Mouse (Mus musculus) stomach, embryonic 14.5 days (tissue): ENCODE data around the gene Stub1. TPM values are rescaled to one million over a fixed set of nuclear protein-coding genes. Genes with fewer than 3 reads are reported as not detected.
"Not testable (repeated sequence)": the region's sequence is repeated elsewhere in the genome, so short reads cannot be mapped to it uniquely, and the experiment has no call there.

ENCODE experiments used
- ATAC-seq: fragments of 200-750 bp; cut with Nextera tagmentation; 2 replicates; pipeline ENCODE4 v1.8.0; 2017; ENCODE audit warnings: low read depth, moderate TSS enrichment; ENCODE audit not compliant: insufficient number of reproducible peaks, insufficient read depth, low FRiP score
- H3K27ac ChIP-seq: fragments of 300-500 bp; sonication (generic); 2 replicates; pipeline ENCODE4 v1.5.1; 2014; ENCODE audit warnings: mild to moderate bottlenecking, low read length, moderate library complexity, mixed read lengths
- H3K27me3 ChIP-seq: fragments of 300-500 bp; sonication (generic); 2 replicates; pipeline ENCODE4 v1.6.1; 2014; ENCODE audit warnings: low read length, control low read depth, mixed read lengths; ENCODE audit not compliant: control insufficient read depth, insufficient read depth
- H3K36me3 ChIP-seq: fragments of 300-500 bp; sonication (generic); 2 replicates; pipeline ENCODE4 v1.6.1; 2014; ENCODE audit warnings: mild to moderate bottlenecking, control low read depth, low read length, moderate library complexity, mixed read lengths; ENCODE audit not compliant: control insufficient read depth, insufficient read depth
- H3K4me1 ChIP-seq: fragments of 300-500 bp; sonication (generic); 2 replicates; pipeline ENCODE4 v1.6.1; 2014; ENCODE audit warnings: low read length, control low read depth, mixed read lengths; ENCODE audit not compliant: control insufficient read depth, insufficient read depth
- H3K4me2 ChIP-seq: fragments of 300-500 bp; sonication (generic); replicated peaks from 2 replicates; pipeline ENCODE4 v1.6.1; 2014; ENCODE audit warnings: low read depth, low read length, control low read depth
- H3K4me3 ChIP-seq: fragments of 300-500 bp; sonication (generic); 2 replicates; pipeline ENCODE4 v1.5.1; 2014; ENCODE audit warnings: low read depth, low read length, control low read depth
- H3K9ac ChIP-seq: fragments of 300-500 bp; sonication (generic); replicated peaks from 2 replicates; pipeline ENCODE4 v1.6.1; 2014; ENCODE audit warnings: low read depth, mild to moderate bottlenecking, control low read depth, low read length, moderate library complexity, mixed read lengths
- H3K9me3 ChIP-seq: fragments of 300-500 bp; sonication (generic); 2 replicates; pipeline ENCODE4 v1.6.1; 2016; ENCODE audit warnings: low read depth, low read length, control low read depth; ENCODE audit not compliant: control insufficient read depth
- WGBS: fragments of 180-500 bp; shearing (Covaris S2); extraction: QIAGEN DNeasy Blood & Tissue Kit; methylation state at CpG from one replicate; pipeline ENCODE4 v1.1.7; 2014; 5-methylcytosine and 5-hydroxymethylcytosine counted together
- polyA plus RNA-seq: library from polyadenylated mRNA; unstranded; fragments of >200 nt; fragmentation: Nextera tagmentation; extraction: Ambion mirVana; gene quantifications from 2 replicates; pipeline ENCODE4 v1.2.1, GENCODE M21; 2014

Stub1 gene
- polyA plus RNA-seq, 1 experiment from 2014 or later, result 347 TPM

DNA sequence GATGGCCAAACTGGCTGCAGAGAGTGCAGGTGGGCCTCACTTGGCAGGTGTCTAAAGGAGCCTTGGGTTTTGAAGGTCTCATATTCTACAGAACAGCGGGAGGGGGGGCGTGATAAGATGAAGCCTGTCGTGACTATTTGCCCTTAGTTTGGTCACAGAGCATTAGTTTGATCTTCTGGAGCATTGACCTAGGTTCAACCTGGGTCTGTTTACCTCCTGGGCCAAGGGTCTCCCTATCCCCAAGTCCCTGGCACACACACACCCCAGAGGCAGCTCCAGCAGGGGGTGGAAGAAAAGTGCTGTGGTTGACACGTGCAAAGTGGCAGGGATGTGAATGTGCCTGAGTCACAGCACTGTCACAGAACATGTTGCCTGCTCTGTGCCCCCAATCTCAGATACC lies 22.3 kb downstream of the Stub1 start:
- no peak overlapping the region for H3K9ac ChIP-seq
- no peak overlapping the region for H3K4me3 ChIP-seq
- H3K27me3 ChIP-seq, result peaks cover 6% of the 10 kb centered on the region; the same call in 1 of the 2 replicates
- 62% methylated on average over 4 of the region's 4 CpGs for WGBS
- H3K4me1 ChIP-seq, result no peaks in the 10 kb centered on the region
- ATAC-seq, result no peak
- no peak overlapping the region for H3K27ac ChIP-seq
- no peaks in the 10 kb centered on the region for H3K36me3 ChIP-seq
- no peak overlapping the region for H3K4me2 ChIP-seq
- no peaks in the 10 kb centered on the region for H3K9me3 ChIP-seq

DNA sequence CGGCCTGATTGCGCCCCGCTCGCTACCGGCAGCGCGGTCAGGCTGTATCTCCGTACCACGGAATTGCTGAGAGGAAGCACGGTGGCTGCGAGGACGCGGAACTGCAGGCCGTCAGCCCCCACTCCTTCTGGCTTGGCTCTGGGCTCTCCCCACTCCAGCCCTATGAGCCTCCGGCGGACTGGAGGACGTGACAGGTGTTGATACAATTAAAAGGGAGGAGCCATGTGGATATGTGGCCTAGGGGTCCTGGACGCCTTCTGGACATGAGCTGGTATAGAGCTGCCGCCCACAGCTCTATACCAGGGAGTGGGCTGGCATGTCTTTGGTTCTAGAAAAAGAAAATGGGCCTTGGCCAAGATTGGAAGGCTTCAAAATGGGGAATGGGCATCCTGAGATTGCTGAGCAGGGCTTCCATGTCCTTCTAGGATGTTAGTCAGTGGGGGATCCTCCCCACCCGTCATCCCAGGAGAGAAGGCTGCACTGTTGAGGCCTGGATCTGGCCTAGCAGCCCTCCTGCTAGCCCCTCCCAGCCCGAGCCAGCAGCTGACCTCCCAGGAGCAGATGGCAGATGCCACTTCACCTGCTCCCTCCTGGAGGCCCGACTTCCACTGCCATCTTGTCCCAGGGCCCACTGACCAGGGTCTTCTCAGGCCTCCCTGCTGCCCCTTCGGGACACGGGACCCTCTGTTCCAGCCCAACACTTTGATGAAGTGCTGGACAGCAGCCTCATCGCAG lies 23.4 kb downstream of the Stub1 start:
- WGBS, result 8% methylated on average over 25 of the region's 25 CpGs
- Histone ChIP-seq H3K9ac (peak overlapping the region; percentile 23), H3K9me3 (no peaks in the 10 kb centered on the region), H3K4me2 (peak overlapping the region; percentile 98), H3K4me3 (peak overlapping the region; percentile 70), H3K4me1 (no peaks in the 10 kb centered on the region), H3K27me3 (peaks cover 6% of the 10 kb centered on the region; the same call in 1 of the 2 replicates), H3K27ac (no peak overlapping the region; the same call in 1 of the 2 replicates), H3K36me3 (no peaks in the 10 kb centered on the region)
- ATAC-seq, result no peak

DNA sequence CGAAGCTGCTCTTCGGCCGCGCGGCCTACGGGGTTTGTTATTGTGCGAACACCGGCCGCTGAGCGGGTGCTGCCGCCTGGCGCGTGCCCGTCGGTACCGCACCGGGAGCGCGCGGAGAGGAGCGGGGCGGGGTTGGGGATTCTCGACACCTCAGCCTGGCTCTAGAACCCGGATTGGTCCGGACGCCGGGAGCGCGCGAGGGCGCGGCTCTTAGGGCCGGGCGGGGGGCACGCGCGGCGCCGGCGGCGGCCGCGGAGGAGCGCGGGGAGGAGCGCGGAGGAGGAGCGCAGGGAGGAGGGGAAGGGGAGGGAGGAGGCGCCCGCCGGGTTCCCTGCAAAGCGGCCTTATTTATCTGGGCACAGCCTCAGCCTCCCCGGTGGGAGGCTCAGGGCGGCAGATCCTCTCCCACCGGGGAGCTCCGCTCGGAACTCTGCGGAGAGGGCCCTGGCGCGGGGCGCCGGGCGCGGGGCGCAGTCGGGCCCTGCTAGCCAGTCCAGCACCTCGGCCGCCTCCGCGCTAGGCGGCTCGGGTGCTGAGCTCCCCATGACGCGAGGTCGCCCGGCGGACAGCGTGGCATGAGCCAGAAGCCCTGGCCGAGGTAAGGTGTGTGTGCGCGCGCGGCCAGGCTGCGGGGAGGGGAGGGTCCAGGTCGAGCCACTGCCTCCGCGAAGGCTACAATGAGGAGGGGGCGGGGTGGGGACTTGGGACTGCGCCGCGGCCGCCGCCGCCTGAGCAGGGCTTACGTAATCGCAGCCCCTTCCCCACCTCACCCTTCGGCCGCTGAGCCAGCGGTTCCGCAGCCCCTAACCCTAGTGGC lies 24.2 kb downstream of the Stub1 start, which contains the start of gene Fbxl16:
Gene Fbxl16 (plus strand): TSS at position 297 of the 817 bp plus-strand sequence.
- Histone ChIP-seq H3K4me2 (peak within 1 kb of the TSS; percentile 98), H3K36me3 (no peaks in the 10 kb centered on the region), H3K27ac (peak within 1 kb of the TSS; percentile 66; the same call in 1 of the 2 replicates), H3K27me3 (peaks cover 6% of the 10 kb centered on the region; the same call in 1 of the 2 replicates), H3K4me3 (peak within 1 kb of the TSS; percentile 70), H3K4me1 (no peaks in the 10 kb centered on the region), H3K9me3 (no peaks in the 10 kb centered on the region), H3K9ac (peak within 1 kb of the TSS; percentile 25)
- under 1% methylated on average over 61 of the region's 100 CpGs for WGBS
- ATAC-seq, result peak; percentile 77

DNA sequence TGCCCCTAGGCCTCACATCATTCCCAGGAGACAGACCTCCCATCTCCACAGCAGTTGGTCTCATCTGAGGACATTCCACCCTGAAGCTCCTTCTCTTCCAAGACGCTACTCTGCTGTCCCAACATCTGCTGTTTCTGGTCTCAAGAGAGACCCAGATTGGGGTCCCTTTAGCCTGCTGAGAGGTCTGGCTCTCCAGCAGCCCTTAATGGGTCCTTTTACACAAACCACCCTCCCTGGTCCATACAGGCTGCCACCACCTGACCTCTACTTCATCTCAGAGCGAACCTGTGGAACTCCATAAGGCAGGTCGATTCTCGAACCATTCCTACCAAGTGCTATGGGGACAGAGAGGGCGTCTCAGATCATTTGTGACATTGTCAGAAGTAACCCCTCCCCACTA lies 25.2 kb downstream of the Stub1 start:
- Histone ChIP-seq H3K27ac (no peak overlapping the region), H3K4me3 (peak overlapping the region; percentile 70; the same call in 1 of the 2 replicates), H3K27me3 (peaks cover 6% of the 10 kb centered on the region; the same call in 1 of the 2 replicates), H3K36me3 (no peaks in the 10 kb centered on the region), H3K4me2 (no peak overlapping the region), H3K9ac (no peak overlapping the region), H3K4me1 (no peaks in the 10 kb centered on the region), H3K9me3 (no peaks in the 10 kb centered on the region)
- WGBS, result 39% methylated on average over 5 of the region's 5 CpGs
- no peak for ATAC-seq

DNA sequence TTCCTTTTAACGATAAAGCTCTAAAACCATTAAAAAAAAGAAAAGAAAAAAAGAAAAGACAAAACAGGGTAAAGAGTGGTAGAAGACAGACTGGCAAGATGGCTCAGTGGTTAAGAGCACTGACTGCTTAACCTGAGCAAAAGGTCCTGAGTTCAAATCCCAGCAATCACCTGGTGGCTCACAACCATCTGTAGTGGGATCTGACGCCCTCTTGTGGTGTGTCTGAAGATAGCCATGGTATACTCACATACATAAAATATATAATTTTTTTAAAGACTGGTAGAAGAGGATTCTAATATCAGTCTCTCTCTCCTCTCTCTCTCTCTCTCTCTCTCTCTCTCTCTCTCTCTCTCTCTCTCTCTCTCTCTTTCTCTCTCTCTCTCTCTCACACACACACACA lies 25.8 kb downstream of the Stub1 start:
- 48% methylated on average over 2 of the region's 2 CpGs for WGBS
- not testable (repeated sequence) for H3K4me3 ChIP-seq, H3K9ac ChIP-seq, H3K9me3 ChIP-seq, H3K4me2 ChIP-seq, H3K4me1 ChIP-seq, H3K27ac ChIP-seq, H3K27me3 ChIP-seq, H3K36me3 ChIP-seq, ATAC-seq

DNA sequence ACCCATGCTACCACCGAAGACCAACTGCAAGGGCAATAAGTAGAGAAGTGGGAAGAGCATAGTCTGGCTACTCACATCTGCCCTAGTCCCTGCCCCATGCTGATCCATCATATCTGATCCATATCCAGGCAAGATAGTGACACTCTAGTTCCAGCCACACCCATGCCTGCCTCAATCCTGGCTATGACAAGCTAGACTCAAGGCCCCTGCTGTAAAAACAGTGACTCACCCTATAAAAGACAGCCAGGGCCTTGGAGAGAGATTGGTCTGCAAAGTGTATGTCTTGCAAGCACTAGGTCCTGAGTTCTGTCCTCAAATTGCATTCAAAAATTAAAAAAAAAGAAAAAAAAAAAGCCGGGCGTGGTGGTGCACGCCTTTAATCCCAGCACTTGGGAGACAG lies 26.7 kb downstream of the Stub1 start:
- no peak overlapping the region for H3K4me2 ChIP-seq
- H3K27me3 ChIP-seq, result peaks cover 6% of the 10 kb centered on the region; the same call in 1 of the 2 replicates
- no peaks in the 10 kb centered on the region for H3K4me1 ChIP-seq
- H3K4me3 ChIP-seq, result no peak overlapping the region
- no peaks in the 10 kb centered on the region for H3K36me3 ChIP-seq
- no peak overlapping the region for H3K27ac ChIP-seq
- H3K9me3 ChIP-seq, result no peaks in the 10 kb centered on the region
- 80% methylated on average over 4 of the region's 4 CpGs for WGBS
- no peak overlapping the region for H3K9ac ChIP-seq
- no peak for ATAC-seq

DNA sequence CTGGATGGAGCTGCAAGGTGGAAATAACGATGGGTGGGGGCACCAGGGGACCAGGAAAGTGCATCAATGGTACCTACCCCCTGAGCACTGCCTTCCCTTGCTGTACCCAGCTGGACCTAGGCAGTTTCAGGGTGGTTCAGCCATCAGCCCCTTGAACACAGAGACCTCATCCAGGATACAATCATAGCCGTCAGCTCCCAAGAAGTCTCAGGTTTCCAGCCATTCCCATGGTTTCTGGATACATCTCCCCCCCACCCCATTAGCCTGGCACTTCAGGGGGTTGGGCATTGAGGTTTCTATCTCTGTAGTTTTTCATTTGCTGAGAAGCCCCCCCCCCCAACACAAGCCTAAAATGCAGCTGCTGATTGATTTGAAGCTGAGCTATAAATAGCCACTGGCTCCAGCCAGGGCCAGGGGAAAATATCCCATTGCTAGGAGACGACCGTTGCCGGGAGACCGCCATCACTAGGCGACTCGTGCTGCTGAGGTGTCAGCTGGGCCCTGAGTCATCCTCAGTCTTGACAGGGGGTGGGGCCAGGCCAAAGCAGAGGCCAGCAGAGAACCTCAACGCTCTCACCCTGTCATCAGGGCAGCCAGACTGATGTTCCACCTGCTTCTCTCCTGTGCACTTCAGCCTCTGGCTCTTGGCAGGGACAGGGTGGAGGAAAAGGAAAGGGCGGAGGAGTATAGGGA lies 30.2 kb downstream of the Stub1 start:
- Histone ChIP-seq H3K4me3 (no peak overlapping the region), H3K27ac (no peak overlapping the region), H3K36me3 (no peaks in the 10 kb centered on the region), H3K4me1 (no peaks in the 10 kb centered on the region), H3K27me3 (no peaks in the 10 kb centered on the region; the same call in 1 of the 2 replicates), H3K9ac (no peak overlapping the region), H3K9me3 (no peaks in the 10 kb centered on the region), H3K4me2 (no peak overlapping the region)
- ATAC-seq, result peak; percentile 50; the same call in 1 of the 2 replicates
- WGBS, result 10% methylated on average over 10 of the region's 10 CpGs

DNA sequence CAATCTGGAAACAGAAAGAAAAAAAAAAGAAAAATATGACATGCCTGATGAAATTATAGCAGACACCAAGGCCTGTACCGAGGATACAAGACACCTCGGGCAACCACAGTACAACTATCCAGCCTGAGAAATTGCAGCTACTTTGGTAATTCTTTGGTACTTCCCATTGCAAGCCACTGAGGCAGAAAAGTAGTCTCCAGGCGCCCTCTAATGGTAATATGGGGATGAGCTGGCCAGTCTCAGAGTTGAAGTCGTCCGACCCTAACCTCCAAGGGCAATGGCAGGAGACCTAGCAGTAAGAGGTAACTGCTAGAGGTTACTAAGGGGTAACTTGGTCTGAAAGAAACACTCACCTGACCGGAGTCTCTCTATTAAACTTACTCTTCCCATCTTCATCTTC lies 32.2 kb downstream of the Stub1 start:
- H3K36me3 ChIP-seq, result no peaks in the 10 kb centered on the region
- H3K9me3 ChIP-seq, result no peaks in the 10 kb centered on the region
- H3K9ac ChIP-seq, result no peak overlapping the region
- no peak overlapping the region for H3K4me3 ChIP-seq
- no peak overlapping the region for H3K27ac ChIP-seq
- peaks cover 6% of the 10 kb centered on the region; the same call in 1 of the 2 replicates for H3K4me1 ChIP-seq
- no peak overlapping the region for H3K4me2 ChIP-seq
- H3K27me3 ChIP-seq, result no peaks in the 10 kb centered on the region
- WGBS, result 7% methylated on average over 6 of the region's 6 CpGs
- no peak for ATAC-seq
